Mouse (Mus musculus) brain, embryonic 14.5 days (tissue): ENCODE measurements around the gene Cabp4. TPM values are rescaled to one million over a fixed set of nuclear protein-coding genes. Genes with fewer than 3 reads are reported as not detected.
A peak's percentile ranks its signal among the peaks of the same experiment; 100 is the strongest.

ENCODE experiments used
- DNase-seq: peaks from one replicate; pipeline ENCODE4 v3.0.0-alpha.2; 2011; ENCODE audit warnings: low read depth
- CTCF ChIP-seq: fragments of 200-500 bp; IDR thresholded peaks from 2 replicates; pipeline ENCODE4 v1.5.1; 2012; ENCODE audit warnings: inconsistent platforms, mild to moderate bottlenecking, moderate library complexity, borderline replicate concordance; ENCODE audit not compliant: insufficient read depth, insufficient read length; ENCODE audit errors: extremely low read depth
- POLR2A ChIP-seq: fragments of 200-500 bp; IDR thresholded peaks from 2 replicates; pipeline ENCODE4 v1.6.1; 2012; ENCODE audit warnings: mild to moderate bottlenecking, inconsistent platforms, borderline replicate concordance; ENCODE audit not compliant: poor library complexity, insufficient read depth, insufficient read length, severe bottlenecking; ENCODE audit errors: extremely low read depth
- polyA plus RNA-seq: library from polyadenylated mRNA; depleted of rRNA; stranded (reverse); fragments of >200 nt; gene quantifications from 2 replicates; pipeline ENCODE4 v1.2.3, GENCODE M21; 2012; rRNA removed

The Cabp4 gene
- polyA plus RNA-seq, 1 experiment = 0.19 TPM

DNA sequence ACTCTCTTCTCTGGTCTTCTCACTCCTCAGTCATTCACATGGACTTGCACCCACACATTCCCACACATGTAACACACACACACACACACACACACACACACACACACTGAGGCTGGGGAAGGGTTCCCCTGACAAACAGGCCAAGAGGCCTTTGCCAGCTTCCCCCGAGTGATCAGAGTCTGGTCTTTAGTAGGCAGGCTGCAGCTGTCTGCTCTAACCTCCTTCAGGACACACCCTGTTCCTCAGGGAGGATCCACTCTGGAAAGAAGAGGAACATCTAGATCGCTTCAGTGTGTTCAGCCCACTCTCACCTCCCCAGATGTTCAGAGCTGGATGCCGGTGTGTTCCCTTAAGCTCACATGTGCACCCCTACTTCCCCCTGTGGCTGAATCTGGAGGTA, 49.5 kb downstream of the Cabp4 start:
- DNase-seq = no peak
- TF ChIP-seq CTCF (no peak), POLR2A (no peak)

DNA sequence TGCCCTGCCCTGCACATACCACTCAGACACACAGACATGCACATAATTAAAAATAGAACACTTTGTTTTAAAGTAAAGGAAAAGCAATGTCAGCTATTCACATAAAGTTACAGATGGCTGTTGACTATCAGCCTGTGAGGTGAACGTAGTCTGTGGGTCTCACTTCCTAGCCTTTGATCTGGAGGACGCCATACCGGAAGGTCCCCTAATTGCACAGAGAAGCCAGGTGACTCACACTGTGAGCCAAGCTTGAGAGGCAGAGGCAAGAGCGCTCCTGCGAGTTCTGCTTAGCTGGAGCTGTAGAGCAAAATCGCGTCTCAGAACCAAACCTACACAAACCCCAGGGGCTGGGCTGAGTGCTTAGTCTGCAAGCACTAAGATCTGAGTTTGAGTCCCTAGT, 50.1 kb downstream of the Cabp4 start:
- TF ChIP-seq CTCF (no peak), POLR2A (no peak)
- DNase-seq = no peak

- DNase-seq = no peak
- TF ChIP-seq POLR2A (no peak), CTCF (no peak)
These were observed 51.1 kb downstream of the Cabp4 start for GRCm38 (mm10) chr19:4092750-4093149.

DNA sequence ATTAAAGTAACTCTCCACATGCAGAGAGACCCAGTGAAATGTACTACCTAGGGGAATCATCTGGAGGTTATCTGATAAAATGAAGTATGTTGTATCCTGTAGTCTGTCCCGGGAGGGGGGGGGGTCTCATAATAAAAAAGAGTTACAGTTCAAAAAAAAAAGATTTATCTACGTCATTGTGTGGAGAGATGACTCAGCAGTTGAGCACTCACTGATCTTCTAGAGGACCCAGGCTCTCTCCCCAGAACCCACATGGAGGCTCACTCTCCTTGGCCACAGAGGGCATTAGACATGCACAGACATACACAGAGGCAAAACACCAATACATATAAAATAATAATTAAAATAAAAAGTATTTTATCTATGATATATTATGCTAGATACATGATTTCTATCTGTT, 52.5 kb downstream of the Cabp4 start:
- DNase-seq = no peak
- TF ChIP-seq POLR2A (no peak), CTCF (no peak)

GRCm38 (mm10) chr19:4090446-4090845, 53.4 kb downstream of the Cabp4 start:
- DNase-seq = no peak
- TF ChIP-seq CTCF = no peak
- no peak for TF ChIP-seq POLR2A

DNA sequence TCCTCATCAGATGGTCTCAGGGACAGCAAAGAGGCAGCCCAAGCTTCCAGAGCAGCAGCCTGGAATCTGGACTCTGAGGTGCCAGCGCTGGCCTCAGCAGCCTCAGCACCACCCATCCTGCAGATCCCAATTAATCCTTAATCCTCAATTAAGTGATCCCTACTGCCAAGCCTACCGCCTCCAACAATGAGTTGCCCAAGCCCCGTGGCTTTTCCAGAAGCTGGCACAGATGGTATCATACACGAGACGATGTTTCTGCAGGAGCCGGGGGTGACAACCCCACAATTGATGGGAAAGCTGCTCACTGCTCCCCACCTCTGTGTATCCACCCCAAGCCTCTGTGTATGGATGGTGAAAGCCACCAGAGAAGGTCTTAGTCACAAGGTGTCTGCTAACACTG, 54.7 kb downstream of the Cabp4 start:
- TF ChIP-seq POLR2A (no peak), CTCF (no peak)
- DNase-seq = peak; percentile 41

- DNase-seq = no peak
- TF ChIP-seq CTCF = no peak
These were observed 55.7 kb downstream of the Cabp4 start for GRCm38 (mm10) chr19:4088146-4088545.

DNA sequence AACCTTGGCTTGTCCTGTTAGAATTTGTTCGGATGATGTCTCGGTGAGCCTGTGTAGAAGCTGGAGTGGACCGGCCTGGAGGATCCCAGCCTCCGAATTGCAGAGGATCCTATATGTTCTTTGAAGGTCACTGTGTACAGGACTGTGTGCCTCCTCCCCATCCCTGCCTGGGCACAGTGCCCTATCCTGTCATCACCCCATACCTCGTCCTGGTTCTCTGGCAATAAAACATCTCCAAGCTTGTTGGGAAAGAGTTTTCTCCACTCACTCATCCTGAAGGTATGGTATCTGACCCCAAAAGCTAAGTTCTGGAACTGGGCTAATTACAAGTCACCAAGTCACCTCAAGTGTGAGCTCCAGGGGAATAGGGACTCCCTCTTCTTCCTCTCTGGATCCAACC, 56.7 kb downstream of the Cabp4 start:
- TF ChIP-seq CTCF = no peak
- TF ChIP-seq POLR2A = no peak
- DNase-seq = no peak

DNA sequence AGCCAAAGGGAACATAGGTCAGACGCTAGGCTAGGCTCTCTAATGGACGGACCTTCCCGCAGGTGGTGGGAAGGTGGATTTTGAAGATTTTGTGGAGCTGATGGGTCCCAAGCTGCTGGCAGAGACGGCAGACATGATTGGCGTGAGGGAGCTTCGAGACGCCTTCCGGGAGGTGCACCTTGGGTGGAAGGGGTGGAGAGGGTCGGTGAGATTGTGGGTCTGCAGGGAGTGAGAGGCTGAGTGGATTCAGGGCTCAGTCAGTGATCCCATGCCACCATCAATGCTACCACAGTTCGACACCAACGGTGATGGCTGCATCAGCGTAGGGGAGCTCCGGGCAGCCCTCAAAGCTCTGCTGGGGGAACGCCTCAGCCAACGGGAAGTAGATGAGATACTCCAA, 57.7 kb downstream of the Cabp4 start:
- TF ChIP-seq CTCF = no peak
- no peak for TF ChIP-seq POLR2A
- no peak for DNase-seq

Other genes with a start within 250 kb of the Cabp4 start
- 31.4 and 45.2 TPM in 2 replicates for gene Tcirg1, start 236.9 kb downstream of the Cabp4 start, polyA plus RNA-seq
- gene Ndufs8, start 231.3 kb downstream of the Cabp4 start, polyA plus RNA-seq = 184 and 218 TPM in 2 replicates
- gene Aldh3b1, start 214.2 kb downstream of the Cabp4 start, polyA plus RNA-seq = 1.2 and 1.8 TPM in 2 replicates
- gene Unc93b1, start 208.8 kb downstream of the Cabp4 start, polyA plus RNA-seq = 12.3 and 13.4 TPM in 2 replicates
- gene Aldh3b3, start 185.4 kb downstream of the Cabp4 start, polyA plus RNA-seq = 0.01 and 0.05 TPM in 2 replicates
- 1.1 and 1.3 TPM in 2 replicates for gene Aldh3b2, start 171.7 kb downstream of the Cabp4 start, polyA plus RNA-seq
- gene Acy3, start 157.5 kb downstream of the Cabp4 start, polyA plus RNA-seq = 2.5 and 2.7 TPM in 2 replicates
- gene Tbx10, start 151.3 kb downstream of the Cabp4 start, polyA plus RNA-seq = 0.16 and 0.46 TPM in 2 replicates
- 16.4 and 17.5 TPM in 2 replicates for gene Nudt8, start 143.5 kb downstream of the Cabp4 start, polyA plus RNA-seq
- gene Gm49405, start 143.4 kb downstream of the Cabp4 start, polyA plus RNA-seq = 8.3 and 9.0 TPM in 2 replicates
- gene Doc2g, start 140.7 kb downstream of the Cabp4 start, polyA plus RNA-seq = 18.4 and 22.7 TPM in 2 replicates
- gene Ndufv1, start 131.2 kb downstream of the Cabp4 start, polyA plus RNA-seq = 174 and 194 TPM in 2 replicates
- 266 and 307 TPM in 2 replicates for gene Gstp1, start 106.0 kb downstream of the Cabp4 start, polyA plus RNA-seq
- 2.9 and 9.0 TPM in 2 replicates for gene Gstp2, start 98.0 kb downstream of the Cabp4 start, polyA plus RNA-seq
- gene Gstp3, start 84.5 kb downstream of the Cabp4 start, polyA plus RNA-seq = not detected in 2 replicates
- gene Cabp2, start 62.5 kb downstream of the Cabp4 start, polyA plus RNA-seq = not detected in 2 replicates
- gene Cdk2ap2, start 46.9 kb downstream of the Cabp4 start, polyA plus RNA-seq = 56.1 and 82.2 TPM in 2 replicates
- gene Pitpnm1, start 44.0 kb downstream of the Cabp4 start, polyA plus RNA-seq = 149 and 158 TPM in 2 replicates
- gene Aip, start 18.2 kb downstream of the Cabp4 start, polyA plus RNA-seq = 80.0 and 88.6 TPM in 2 replicates
- gene Gpr152, start 4.2 kb downstream of the Cabp4 start, polyA plus RNA-seq = 0.08 TPM in 2 replicates
- 210 and 237 TPM in 2 replicates for gene Coro1b, start 4.6 kb upstream of the Cabp4 start, polyA plus RNA-seq
- 1.5 and 2.0 TPM in 2 replicates for gene Ptprcap, start 9.6 kb upstream of the Cabp4 start, polyA plus RNA-seq
- 59.5 and 87.7 TPM in 2 replicates for gene Rps6kb2, start 19.3 kb upstream of the Cabp4 start, polyA plus RNA-seq
- gene Carns1, start 31.4 kb upstream of the Cabp4 start, polyA plus RNA-seq = 4.1 and 4.3 TPM in 2 replicates
- gene Tbc1d10c, start 47.3 kb upstream of the Cabp4 start, polyA plus RNA-seq = 1.8 and 2.2 TPM in 2 replicates
- 426 and 472 TPM in 2 replicates for gene Ppp1ca, start 48.0 kb upstream of the Cabp4 start, polyA plus RNA-seq
- 32.7 and 49.1 TPM in 2 replicates for gene Rad9a, start 57.6 kb upstream of the Cabp4 start, polyA plus RNA-seq
- 2.3 and 3.7 TPM in 2 replicates for gene Clcf1, start 70.2 kb upstream of the Cabp4 start, polyA plus RNA-seq
- gene AC109138.7, start 70.3 kb upstream of the Cabp4 start, polyA plus RNA-seq = not detected in 2 replicates
- 23.6 and 36.5 TPM in 2 replicates for gene Pold4, start 87.9 kb upstream of the Cabp4 start, polyA plus RNA-seq
- 50.4 and 57.5 TPM in 2 replicates for gene Ssh3, start 125.1 kb upstream of the Cabp4 start, polyA plus RNA-seq
- 53.4 and 54.2 TPM in 2 replicates for gene Ankrd13d, start 139.1 kb upstream of the Cabp4 start, polyA plus RNA-seq
- gene Grk2, start 162.2 kb upstream of the Cabp4 start, polyA plus RNA-seq = 114 and 119 TPM in 2 replicates